Mouse (Mus musculus): Measurements from ENCODE around the gene Hba-a2. TPM values are rescaled to one million over a fixed set of nuclear protein-coding genes. Genes with fewer than 3 reads are reported as not detected.
"Not testable (repeated sequence)": the region's sequence is repeated elsewhere in the genome, so short reads cannot be mapped to it uniquely, and the experiment has no call there.

Gene Hba-a2
- total RNA-seq (2014; rRNA removed; ENCODE audit: low replicate concordance) (5,955 and 6,390 TPM in 2 replicates), polyA plus RNA-seq (2015; fragmentation: Nextera tagmentation; extraction: Ambion mirVana) (5,218 and 8,165 TPM in 2 replicates)

GRCm38 (mm10) chr11:32296203-32296602 lies at the start of gene Hba-a2:
Gene Hba-a2 (plus strand): TSS chr11:32296489.
- no CpG with 5 or more reads among the region's 4 CpGs for WGBS
- ATAC-seq (ENCODE audit: insufficient read depth, low read depth), result not testable (repeated sequence)

GRCm38 (mm10) chr11:32247068-32247467 lies 49.2 kb upstream of the Hba-a2 start:
- H3K4me2 ChIP-seq (ENCODE audit: low read depth, low read length), result no peak overlapping the region

More at GRCm38 (mm10) chr11:32296203-32296602, at the start of gene Hba-a2:
- not testable (repeated sequence) for H3K4me3 ChIP-seq (ENCODE audit: low read depth, low read length); H3K27ac ChIP-seq (ENCODE audit: low read depth); H3K36me3 ChIP-seq (replicated peaks; ENCODE audit: control insufficient read depth, insufficient read depth, low read length); DNase-seq (ENCODE audit: low spot score); H3K9me3 ChIP-seq (replicated peaks; ENCODE audit: control insufficient read depth, low read length); H3K9ac ChIP-seq (replicated peaks; ENCODE audit: low read depth, low read length); H3K4me1 ChIP-seq (ENCODE audit: control insufficient read depth, insufficient read depth); H3K4me2 ChIP-seq (ENCODE audit: low read depth, low read length)
- H3K27me3 ChIP-seq (ENCODE audit: control insufficient read depth, insufficient read depth, low read length), result peaks cover 11% of the 10 kb centered on the region; the same call in 1 of the 2 replicates

GRCm38 (mm10) chr11:32248350-32248749 lies 47.9 kb upstream of the Hba-a2 start:
- Histone ChIP-seq H3K36me3 (replicated peaks; ENCODE audit: control insufficient read depth, insufficient read depth, low read length) (peaks cover 63% of the 10 kb centered on the region), H3K27me3 (ENCODE audit: control insufficient read depth, insufficient read depth, low read length) (no peaks in the 10 kb centered on the region), H3K4me3 (ENCODE audit: low read depth, low read length) (no peak overlapping the region), H3K4me1 (ENCODE audit: control insufficient read depth, insufficient read depth) (peaks cover 10% of the 10 kb centered on the region; the same call in 1 of the 2 replicates), H3K9ac (replicated peaks; ENCODE audit: low read depth, low read length) (no peak overlapping the region), H3K9me3 (replicated peaks; ENCODE audit: control insufficient read depth, low read length) (no peaks in the 10 kb centered on the region), H3K27ac (ENCODE audit: low read depth) (no peak overlapping the region), H3K4me2 (ENCODE audit: low read depth, low read length) (no peak overlapping the region)
- WGBS, result 86% methylated on average over 3 of the region's 3 CpGs
- DNase-seq (ENCODE audit: low spot score) (no peak), ATAC-seq (ENCODE audit: insufficient read depth, low read depth) (no peak)
- TF ChIP-seq EP300 (IDR thresholded peaks at IDR 0.05; ENCODE audit: low read depth) (no peak), CTCF (IDR thresholded peaks at IDR 0.05; ENCODE audit: low read depth) (no peak)

More at GRCm38 (mm10) chr11:32247068-32247467, 49.2 kb upstream of the Hba-a2 start:
- no peak overlapping the region for H3K9ac ChIP-seq (replicated peaks; ENCODE audit: low read depth, low read length)
- H3K4me1 ChIP-seq (ENCODE audit: control insufficient read depth, insufficient read depth), result peaks cover 13% of the 10 kb centered on the region; the same call in 1 of the 2 replicates
- H3K4me3 ChIP-seq (ENCODE audit: low read depth, low read length), result no peak overlapping the region
- H3K27ac ChIP-seq (ENCODE audit: low read depth), result no peak overlapping the region
- TF ChIP-seq EP300 (IDR thresholded peaks at IDR 0.05; ENCODE audit: low read depth), result no peak
- peak; percentile 12; the same call in 1 of the 2 replicates for TF ChIP-seq CTCF (IDR thresholded peaks at IDR 0.05; ENCODE audit: low read depth)
- DNase-seq (ENCODE audit: low spot score) (no peak), ATAC-seq (ENCODE audit: insufficient read depth, low read depth) (no peak)
- peaks cover 51% of the 10 kb centered on the region for H3K36me3 ChIP-seq (replicated peaks; ENCODE audit: control insufficient read depth, insufficient read depth, low read length)
- no peaks in the 10 kb centered on the region for H3K27me3 ChIP-seq (ENCODE audit: control insufficient read depth, insufficient read depth, low read length)
- no peaks in the 10 kb centered on the region for H3K9me3 ChIP-seq (replicated peaks; ENCODE audit: control insufficient read depth, low read length)

- 79% methylated on average over 8 of the region's 8 CpGs for WGBS
- H3K36me3 ChIP-seq (replicated peaks; ENCODE audit: control insufficient read depth, insufficient read depth, low read length), result peaks cover 74% of the 10 kb centered on the region
- no peaks in the 10 kb centered on the region for H3K4me1 ChIP-seq (ENCODE audit: control insufficient read depth, insufficient read depth)
- ATAC-seq (ENCODE audit: insufficient read depth, low read depth) (no peak), DNase-seq (ENCODE audit: low spot score) (no peak)
- H3K4me2 ChIP-seq (ENCODE audit: low read depth, low read length), result no peak overlapping the region
- H3K27me3 ChIP-seq (ENCODE audit: control insufficient read depth, insufficient read depth, low read length), result no peaks in the 10 kb centered on the region
- no peak overlapping the region for H3K9ac ChIP-seq (replicated peaks; ENCODE audit: low read depth, low read length)
- H3K9me3 ChIP-seq (replicated peaks; ENCODE audit: control insufficient read depth, low read length), result no peaks in the 10 kb centered on the region
- H3K27ac ChIP-seq (ENCODE audit: low read depth), result no peak overlapping the region
- H3K4me3 ChIP-seq (ENCODE audit: low read depth, low read length), result no peak overlapping the region
- TF ChIP-seq CTCF (IDR thresholded peaks at IDR 0.05; ENCODE audit: low read depth) (no peak), EP300 (IDR thresholded peaks at IDR 0.05; ENCODE audit: low read depth) (no peak)
Measured at GRCm38 (mm10) chr11:32250880-32251763, 45.2 kb upstream of the Hba-a2 start.

GRCm38 (mm10) chr11:32253121-32253520 lies 43.2 kb upstream of the Hba-a2 start:
- H3K4me2 ChIP-seq (ENCODE audit: low read depth, low read length), result no peak overlapping the region
- H3K9ac ChIP-seq (replicated peaks; ENCODE audit: low read depth, low read length), result no peak overlapping the region
- H3K9me3 ChIP-seq (replicated peaks; ENCODE audit: control insufficient read depth, low read length), result no peaks in the 10 kb centered on the region
- H3K27me3 ChIP-seq (ENCODE audit: control insufficient read depth, insufficient read depth, low read length), result no peaks in the 10 kb centered on the region
- DNase-seq (ENCODE audit: low spot score) (no peak), ATAC-seq (ENCODE audit: insufficient read depth, low read depth) (no peak)
- H3K36me3 ChIP-seq (replicated peaks; ENCODE audit: control insufficient read depth, insufficient read depth, low read length), result peaks cover 56% of the 10 kb centered on the region
- no peaks in the 10 kb centered on the region for H3K4me1 ChIP-seq (ENCODE audit: control insufficient read depth, insufficient read depth)
- H3K27ac ChIP-seq (ENCODE audit: low read depth), result no peak overlapping the region
- TF ChIP-seq EP300 (IDR thresholded peaks at IDR 0.05; ENCODE audit: low read depth), result no peak
- TF ChIP-seq CTCF (IDR thresholded peaks at IDR 0.05; ENCODE audit: low read depth), result no peak
- WGBS, result 100% methylated on average over 1 of the region's 1 CpGs
- no peak overlapping the region for H3K4me3 ChIP-seq (ENCODE audit: low read depth, low read length)

Measured in heart, postnatal 0 days (tissue).